Mouse (Mus musculus): ENCODE measurements around the gene Hddc2. TPM values are rescaled to one million over a fixed set of nuclear protein-coding genes. Genes with fewer than 3 reads are reported as not detected.
"Not testable (repeated sequence)": the region's sequence is repeated elsewhere in the genome, so short reads cannot be mapped to it uniquely, and the experiment has no call there.

Gene Hddc2
- polyA plus RNA-seq, 1 experiment from 2014 or later, result 63.1 TPM

DNA sequence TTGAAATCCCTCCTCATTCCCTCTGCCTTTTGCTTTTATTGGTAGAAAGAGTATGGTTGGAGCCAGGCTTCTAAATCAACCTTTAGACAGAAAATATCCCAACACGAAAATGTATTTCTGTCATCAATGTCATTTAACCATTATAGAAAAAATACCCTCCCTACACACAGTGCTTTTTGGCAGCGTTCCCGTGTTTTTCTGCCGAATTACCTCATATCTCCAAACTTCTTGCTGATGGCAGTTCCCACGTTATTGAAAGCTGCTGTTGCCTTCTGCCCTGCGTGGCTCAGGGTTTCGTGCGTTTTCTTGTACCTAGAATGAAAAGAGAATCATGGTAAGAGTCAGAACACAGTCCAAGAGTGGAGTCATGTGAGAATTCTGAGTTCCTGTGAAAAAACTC, 33.2 kb downstream of the Hddc2 start:
- Histone ChIP-seq H3K27ac (no peak overlapping the region), H3K4me1 (replicated peaks; ENCODE audit: control insufficient read depth, insufficient read depth, low read length) (no peaks in the 10 kb centered on the region), H3K27me3 (ENCODE audit: control insufficient read depth, insufficient read depth, low read length) (no peaks in the 10 kb centered on the region), H3K9ac (no peak overlapping the region), H3K9me3 (ENCODE audit: control insufficient read depth, low read length) (no peaks in the 10 kb centered on the region), H3K4me2 (replicated peaks) (no peak overlapping the region), H3K36me3 (replicated peaks; ENCODE audit: control insufficient read depth, insufficient read depth) (no peaks in the 10 kb centered on the region), H3K4me3 (replicated peaks; ENCODE audit: low read length) (no peak overlapping the region)
- DNase-seq (ENCODE audit: low spot score), result no peak
- 91% methylated on average over 8 of the region's 8 CpGs for WGBS
- no peak for ATAC-seq (ENCODE audit: low FRiP score)

- WGBS, result 90% methylated on average over 2 of the region's 2 CpGs
- Histone ChIP-seq H3K36me3 (replicated peaks; ENCODE audit: control insufficient read depth, insufficient read depth) (no peaks in the 10 kb centered on the region), H3K27me3 (ENCODE audit: control insufficient read depth, insufficient read depth, low read length) (no peaks in the 10 kb centered on the region), H3K27ac (no peak overlapping the region), H3K9me3 (ENCODE audit: control insufficient read depth, low read length) (no peaks in the 10 kb centered on the region), H3K4me2 (replicated peaks) (no peak overlapping the region), H3K9ac (no peak overlapping the region), H3K4me1 (replicated peaks; ENCODE audit: control insufficient read depth, insufficient read depth, low read length) (no peaks in the 10 kb centered on the region), H3K4me3 (replicated peaks; ENCODE audit: low read length) (no peak overlapping the region)
- ATAC-seq (ENCODE audit: low FRiP score) (no peak), DNase-seq (ENCODE audit: low spot score) (peak; percentile 10)
Measured at GRCm38 (mm10) chr10:31351056-31351455, 37.9 kb downstream of the Hddc2 start.

DNA sequence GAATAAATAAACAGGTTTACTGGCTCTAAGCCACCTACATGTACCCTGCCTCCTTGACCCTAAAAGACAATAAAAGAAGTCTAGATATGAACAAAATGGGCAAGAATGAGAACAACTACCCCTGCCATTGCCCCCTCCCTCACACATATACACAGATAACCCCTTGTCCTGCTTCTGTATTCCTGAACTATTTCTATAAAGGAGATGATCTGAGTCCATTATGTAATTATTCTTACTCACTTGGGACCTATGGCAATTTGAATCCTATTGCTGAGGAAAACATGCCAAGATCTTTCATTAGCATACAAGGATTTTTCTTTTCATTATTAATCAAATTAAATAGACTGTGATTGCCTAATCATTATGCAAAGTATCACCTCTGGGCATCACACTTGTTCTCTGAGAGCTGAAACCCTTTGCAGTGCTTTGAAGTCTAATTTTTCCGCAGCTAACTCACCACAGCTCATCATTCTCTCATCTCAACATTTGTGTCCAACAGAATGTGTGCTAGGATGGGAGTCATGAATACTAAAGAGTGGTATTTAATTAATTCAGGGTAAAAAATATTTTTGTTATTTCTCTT, 39.8 kb downstream of the Hddc2 start:
- no peaks in the 10 kb centered on the region for H3K4me1 ChIP-seq (replicated peaks; ENCODE audit: control insufficient read depth, insufficient read depth, low read length)
- no peak overlapping the region for H3K4me3 ChIP-seq (replicated peaks; ENCODE audit: low read length)
- H3K27ac ChIP-seq, result no peak overlapping the region
- no peaks in the 10 kb centered on the region for H3K36me3 ChIP-seq (replicated peaks; ENCODE audit: control insufficient read depth, insufficient read depth)
- DNase-seq (ENCODE audit: low spot score) (peak; percentile 39), ATAC-seq (ENCODE audit: low FRiP score) (peak; percentile 63; the same call in 1 of the 2 replicates)
- H3K27me3 ChIP-seq (ENCODE audit: control insufficient read depth, insufficient read depth, low read length), result no peaks in the 10 kb centered on the region
- H3K9ac ChIP-seq, result no peak overlapping the region
- H3K4me2 ChIP-seq (replicated peaks), result no peak overlapping the region
- no peaks in the 10 kb centered on the region for H3K9me3 ChIP-seq (ENCODE audit: control insufficient read depth, low read length)
- 59% methylated on average over 1 of the region's 1 CpGs for whole genome bisulfite sequencing

- no peak overlapping the region for H3K4me3 ChIP-seq (replicated peaks; ENCODE audit: low read length)
- H3K9ac ChIP-seq, result no peak overlapping the region
- H3K4me2 ChIP-seq (replicated peaks), result no peak overlapping the region
- no peaks in the 10 kb centered on the region for H3K27me3 ChIP-seq (ENCODE audit: control insufficient read depth, insufficient read depth, low read length)
- DNase-seq (ENCODE audit: low spot score) (no peak), ATAC-seq (ENCODE audit: low FRiP score) (no peak)
- H3K27ac ChIP-seq, result no peak overlapping the region
- WGBS, result 83% methylated on average over 2 of the region's 2 CpGs
- H3K9me3 ChIP-seq (ENCODE audit: control insufficient read depth, low read length), result no peaks in the 10 kb centered on the region
- no peaks in the 10 kb centered on the region for H3K36me3 ChIP-seq (replicated peaks; ENCODE audit: control insufficient read depth, insufficient read depth)
- H3K4me1 ChIP-seq (replicated peaks; ENCODE audit: control insufficient read depth, insufficient read depth, low read length), result no peaks in the 10 kb centered on the region
Measured at GRCm38 (mm10) chr10:31354141-31354540, 41.0 kb downstream of the Hddc2 start.

DNA sequence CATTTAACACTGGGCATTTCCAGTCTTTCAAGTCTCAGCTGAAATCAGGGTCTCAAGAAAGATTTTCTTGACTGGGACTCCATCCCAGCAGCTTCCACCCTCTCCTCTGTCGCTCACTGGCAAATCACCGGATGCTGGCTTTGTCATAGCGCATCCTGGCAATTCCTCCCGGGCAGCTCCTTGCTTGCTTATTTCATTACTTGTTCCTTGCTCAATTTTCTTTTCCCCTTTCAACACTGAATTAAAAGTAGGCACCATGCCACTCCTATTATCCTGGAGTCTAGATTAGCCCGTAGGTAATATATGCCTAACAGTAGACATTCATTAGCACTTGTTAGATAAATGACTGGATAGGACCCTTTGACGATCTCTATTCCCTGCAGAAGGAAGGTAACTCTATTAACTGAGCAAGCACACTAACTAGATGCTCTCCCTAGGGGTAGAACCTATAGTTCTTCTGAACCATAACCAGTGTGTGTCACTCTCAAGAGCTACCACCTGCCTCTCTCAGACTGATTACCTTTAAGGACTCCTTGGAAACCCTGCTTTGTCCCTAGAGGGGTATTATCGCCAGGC, 41.8 kb downstream of the Hddc2 start:
- H3K9ac ChIP-seq, result no peak overlapping the region
- ATAC-seq (ENCODE audit: low FRiP score) (peak; percentile 47; the same call in 1 of the 2 replicates), DNase-seq (ENCODE audit: low spot score) (peak; percentile 24)
- no peaks in the 10 kb centered on the region for H3K9me3 ChIP-seq (ENCODE audit: control insufficient read depth, low read length)
- no peak overlapping the region for H3K4me2 ChIP-seq (replicated peaks)
- H3K27me3 ChIP-seq (ENCODE audit: control insufficient read depth, insufficient read depth, low read length), result no peaks in the 10 kb centered on the region
- no peak overlapping the region for H3K27ac ChIP-seq
- no peak overlapping the region for H3K4me3 ChIP-seq (replicated peaks; ENCODE audit: low read length)
- no peaks in the 10 kb centered on the region for H3K4me1 ChIP-seq (replicated peaks; ENCODE audit: control insufficient read depth, insufficient read depth, low read length)
- 71% methylated on average over 7 of the region's 7 CpGs for WGBS
- no peaks in the 10 kb centered on the region for H3K36me3 ChIP-seq (replicated peaks; ENCODE audit: control insufficient read depth, insufficient read depth)

GRCm38 (mm10) chr10:31359749-31360148, 46.6 kb downstream of the Hddc2 start:
- Histone ChIP-seq H3K27me3 (ENCODE audit: control insufficient read depth, insufficient read depth, low read length) (no peaks in the 10 kb centered on the region), H3K4me2 (replicated peaks) (no peak overlapping the region), H3K36me3 (replicated peaks; ENCODE audit: control insufficient read depth, insufficient read depth) (no peaks in the 10 kb centered on the region), H3K4me1 (replicated peaks; ENCODE audit: control insufficient read depth, insufficient read depth, low read length) (no peaks in the 10 kb centered on the region), H3K4me3 (replicated peaks; ENCODE audit: low read length) (no peak overlapping the region), H3K9ac (no peak overlapping the region), H3K27ac (no peak overlapping the region), H3K9me3 (ENCODE audit: control insufficient read depth, low read length) (no peaks in the 10 kb centered on the region)
- WGBS, result 86% methylated on average over 4 of the region's 4 CpGs
- ATAC-seq (ENCODE audit: low FRiP score) (no peak), DNase-seq (ENCODE audit: low spot score) (peak; percentile 20)

GRCm38 (mm10) chr10:31370200-31370599, 57.0 kb downstream of the Hddc2 start:
- not testable (repeated sequence) for H3K4me3 ChIP-seq (replicated peaks; ENCODE audit: low read length); H3K4me1 ChIP-seq (replicated peaks; ENCODE audit: control insufficient read depth, insufficient read depth, low read length); ATAC-seq (ENCODE audit: low FRiP score); DNase-seq (ENCODE audit: low spot score); H3K9me3 ChIP-seq (ENCODE audit: control insufficient read depth, low read length); H3K36me3 ChIP-seq (replicated peaks; ENCODE audit: control insufficient read depth, insufficient read depth); H3K4me2 ChIP-seq (replicated peaks); H3K9ac ChIP-seq; H3K27me3 ChIP-seq (ENCODE audit: control insufficient read depth, insufficient read depth, low read length); H3K27ac ChIP-seq
- WGBS, result 9% methylated on average over 4 of the region's 5 CpGs

Other genes starting within 250 kb of the Hddc2 start
- 46.6 and 51.1 TPM in 2 replicates for gene Tpd52l1, start 132.6 kb downstream of the Hddc2 start, polyA plus RNA-seq (2014; fragmentation: Nextera tagmentation; extraction: Ambion mirVana)